Comparison of ENCODE assay signal across 20 mouse cellular contexts in the genomic region with DNA sequence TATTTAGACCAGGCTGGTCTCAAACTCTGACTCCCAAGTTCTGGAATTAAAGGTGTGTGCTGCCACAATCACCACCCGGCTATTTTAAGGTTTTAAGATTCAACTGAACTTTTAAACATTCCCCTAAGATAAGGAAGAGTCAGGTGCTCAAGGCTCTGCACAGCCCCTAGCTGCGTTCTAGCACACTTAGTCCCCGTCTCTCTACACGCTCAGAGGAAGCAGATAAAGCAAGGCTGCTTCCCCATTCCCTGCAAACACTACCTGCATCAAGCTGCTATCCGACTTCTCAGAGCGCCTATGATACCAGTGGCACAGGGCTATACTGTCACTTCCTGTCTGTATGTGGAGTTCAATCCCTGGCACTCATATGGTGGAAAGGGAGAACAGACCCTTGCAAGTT.
"Had no signal": no experiment of that assay in that cellular context is flagged by ENCODE, and none has a peak within 500 bp of the region (broad histone marks: within the 10 kb centered on the region; RNA-seq: fewer than 3 reads in every experiment).

No protein-coding gene starts in this region.

- H3K4me3 ChIP-seq: left cerebral cortex, adult 2 months; liver, embryonic 13.5 days; midbrain, embryonic 10.5 days; midbrain, embryonic 13.5 days; neural tube, embryonic 12.5 days; neural tube, embryonic 15.5 days had no signal

- DNase-seq: kidney, adult 2 months; kidney, postnatal 36 days; layer of hippocampus, postnatal 36 days; liver, embryonic 13.5 days; lung, adult 2 months; lung, postnatal 14 days; right cerebral cortex, adult 18-20 months; right cerebral cortex, postnatal 14 days; right cerebral cortex, postnatal 4 days; thymus, adult 2 months; thymus, postnatal 14 days; thymus, postnatal 4 days had no signal

- H3K9me3 ChIP-seq: liver, embryonic 13.5 days; midbrain, embryonic 10.5 days; midbrain, embryonic 13.5 days; neural tube, embryonic 12.5 days; neural tube, embryonic 15.5 days had no signal

- H3K4me1 ChIP-seq: neural tube, embryonic 15.5 days had no signal

- H3K27ac ChIP-seq: kidney, postnatal 0 days; left cerebral cortex, adult 2 months; liver, embryonic 13.5 days; macrophage; midbrain, embryonic 10.5 days; midbrain, embryonic 13.5 days; neural tube, embryonic 12.5 days; neural tube, embryonic 15.5 days; stomach, postnatal 0 days had no signal

- H3K27me3 ChIP-seq: liver, embryonic 13.5 days; midbrain, embryonic 13.5 days; neural tube, embryonic 12.5 days; neural tube, embryonic 15.5 days had no signal

- ATAC-seq: midbrain, embryonic 13.5 days had no signal

- H3K9ac ChIP-seq: liver, embryonic 13.5 days; midbrain, embryonic 13.5 days; neural tube, embryonic 12.5 days; neural tube, embryonic 15.5 days had no signal

- H3K4me2 ChIP-seq: liver, embryonic 13.5 days; midbrain, embryonic 13.5 days; neural tube, embryonic 12.5 days; neural tube, embryonic 15.5 days had no signal
